Mouse (Mus musculus) neural tube, embryonic 14.5 days (tissue): Measurements from ENCODE around the gene Olfr577. TPM values are rescaled to one million over a fixed set of nuclear protein-coding genes. Genes with fewer than 3 reads are reported as not detected.

ENCODE experiments used
- ATAC-seq: fragments of 200-750 bp; cut with Nextera tagmentation; 2 replicates; pipeline ENCODE4 v1.8.0; 2017; ENCODE audit warnings: low read depth, mild to moderate bottlenecking, moderate TSS enrichment, moderate library complexity
- H3K27ac ChIP-seq: fragments of 300-500 bp; sonication (generic); 2 replicates; pipeline ENCODE4 v1.5.1; 2014; ENCODE audit warnings: low read depth, mild to moderate bottlenecking, control low read depth, low read length, moderate library complexity, mixed read lengths
- H3K27me3 ChIP-seq: fragments of 300-500 bp; sonication (generic); 2 replicates; pipeline ENCODE4 v1.6.1; 2014; ENCODE audit warnings: low read length; ENCODE audit not compliant: control insufficient read depth, insufficient read depth
- H3K36me3 ChIP-seq: fragments of 300-500 bp; sonication (generic); 2 replicates; pipeline ENCODE4 v1.6.1; 2014; ENCODE audit warnings: low read length, mixed read lengths; ENCODE audit not compliant: control insufficient read depth, insufficient read depth
- H3K4me1 ChIP-seq: fragments of 300-500 bp; sonication (generic); 2 replicates; pipeline ENCODE4 v1.6.1; 2014; ENCODE audit warnings: low read length; ENCODE audit not compliant: control insufficient read depth, insufficient read depth
- H3K4me2 ChIP-seq: fragments of 300-500 bp; sonication (generic); 2 replicates; pipeline ENCODE4 v1.6.1; 2014; ENCODE audit warnings: mild to moderate bottlenecking, low read depth, low read length, control low read depth
- H3K4me3 ChIP-seq: fragments of 300-500 bp; sonication (generic); 2 replicates; pipeline ENCODE4 v1.5.1; 2014; ENCODE audit warnings: low read depth, low read length, control low read depth, mixed read lengths
- H3K9ac ChIP-seq: fragments of 300-500 bp; sonication (generic); replicated peaks from 2 replicates; pipeline ENCODE4 v1.6.1; 2014; ENCODE audit warnings: low read depth, mild to moderate bottlenecking, control low read depth, low read length, mixed read lengths
- H3K9me3 ChIP-seq: fragments of 300-500 bp; sonication (generic); 2 replicates; pipeline ENCODE4 v1.6.1; 2016; ENCODE audit warnings: low read length; ENCODE audit not compliant: control insufficient read depth
- WGBS: fragments of 180-500 bp; shearing (Covaris S2); extraction: QIAGEN DNeasy Blood & Tissue Kit; methylation state at CpG from one replicate; pipeline ENCODE4 v1.1.7; 2014; 5-methylcytosine and 5-hydroxymethylcytosine counted together
- polyA plus RNA-seq: library from polyadenylated mRNA; unstranded; fragments of >200 nt; fragmentation: Nextera tagmentation; extraction: Ambion mirVana; gene quantifications from 2 replicates; pipeline ENCODE4 v1.2.1, GENCODE M21; 2014

Olfr577 gene
- polyA plus RNA-seq, 1 experiment from 2014 or later, result not detected

DNA sequence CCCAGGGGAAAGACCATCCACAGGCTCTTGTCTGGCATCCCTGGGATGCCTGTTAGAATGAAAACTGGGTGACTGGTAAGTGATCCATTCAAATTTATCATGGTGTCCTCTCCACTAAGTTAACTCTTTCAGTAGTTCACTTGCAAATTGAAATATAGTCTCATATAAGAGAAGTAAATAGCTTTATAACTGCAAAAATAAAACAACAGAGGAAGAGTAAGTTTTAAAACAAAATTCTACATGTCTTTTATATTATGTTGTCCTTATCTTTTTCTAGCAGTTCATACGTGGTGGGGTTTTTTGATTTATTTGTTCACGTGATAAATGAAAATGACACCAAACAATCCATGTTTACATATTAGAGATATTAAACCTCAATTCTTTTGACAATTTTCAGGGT, 33.3 kb downstream of the Olfr577 start, which contains the start of gene Olfr573-ps1:
TSS of gene Olfr573-ps1 (minus strand) at position 101 of the 400 bp plus-strand sequence.
- H3K4me1 ChIP-seq, result no peaks in the 10 kb centered on the region
- H3K9me3 ChIP-seq, result no peaks in the 10 kb centered on the region
- 93% methylated on average over 2 of the region's 2 CpGs for WGBS
- ATAC-seq, result no peak
- no peaks in the 10 kb centered on the region for H3K36me3 ChIP-seq
- H3K9ac ChIP-seq, result no peak within 1 kb of the TSS
- H3K27ac ChIP-seq, result no peak within 1 kb of the TSS
- H3K4me3 ChIP-seq, result no peak within 1 kb of the TSS
- H3K4me2 ChIP-seq, result no peak within 1 kb of the TSS
- H3K27me3 ChIP-seq, result no peaks in the 10 kb centered on the region

DNA sequence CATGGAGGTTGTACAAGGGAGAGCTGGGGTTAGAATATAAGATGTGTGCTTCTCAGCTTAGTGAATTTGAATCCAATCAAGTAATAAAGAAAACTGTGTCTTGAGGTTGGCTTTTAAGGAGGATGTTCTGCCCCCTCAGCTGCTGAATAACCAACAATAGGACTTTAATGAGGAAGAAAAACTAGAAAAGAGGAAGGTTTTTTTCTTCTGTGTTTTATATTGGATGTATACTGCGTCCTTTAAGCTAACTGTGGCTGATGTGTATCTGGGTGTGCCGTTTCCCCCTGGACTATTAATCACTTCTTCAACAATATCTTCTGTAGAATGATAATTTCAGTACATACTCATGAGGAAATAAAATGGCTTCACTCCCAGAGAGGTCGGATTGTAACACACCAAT, 48.6 kb downstream of the Olfr577 start:
- no peaks in the 10 kb centered on the region for H3K36me3 ChIP-seq
- H3K27me3 ChIP-seq, result no peaks in the 10 kb centered on the region
- H3K4me3 ChIP-seq, result no peak overlapping the region
- H3K4me1 ChIP-seq, result no peaks in the 10 kb centered on the region
- H3K4me2 ChIP-seq, result no peak overlapping the region
- 76% methylated on average over 3 of the region's 3 CpGs for WGBS
- no peak for ATAC-seq
- H3K9ac ChIP-seq, result no peak overlapping the region
- no peaks in the 10 kb centered on the region for H3K9me3 ChIP-seq
- H3K27ac ChIP-seq, result no peak overlapping the region

GRCm38 (mm10) chr7:102924109-102924508, 51.6 kb downstream of the Olfr577 start, which contains the start of gene Olfr572:
TSS of gene Olfr572 (plus strand) at chr7:102924409.
- no peak within 1 kb of the TSS for H3K9ac ChIP-seq
- no peak within 1 kb of the TSS for H3K4me2 ChIP-seq
- H3K4me3 ChIP-seq, result no peak within 1 kb of the TSS
- no peaks in the 10 kb centered on the region for H3K27me3 ChIP-seq
- H3K36me3 ChIP-seq, result no peaks in the 10 kb centered on the region
- WGBS, result 74% methylated on average over 1 of the region's 1 CpGs
- H3K9me3 ChIP-seq, result no peaks in the 10 kb centered on the region
- H3K4me1 ChIP-seq, result no peaks in the 10 kb centered on the region
- no peak within 1 kb of the TSS for H3K27ac ChIP-seq
- no peak for ATAC-seq

Other genes starting within 250 kb of the Olfr577 start
- not detected in 2 replicates for gene Olfr559, start 248.5 kb downstream of the Olfr577 start, polyA plus RNA-seq
- not detected in 2 replicates for gene Olfr560, start 216.6 kb downstream of the Olfr577 start, polyA plus RNA-seq
- 0.19 TPM in 1 of 2 replicates, not detected in the other for gene Olfr78, start 216.5 kb downstream of the Olfr577 start, polyA plus RNA-seq
- not detected in 2 replicates for gene Olfr561, start 204.7 kb downstream of the Olfr577 start, polyA plus RNA-seq
- not detected in 2 replicates for gene Olfr564, start 172.5 kb downstream of the Olfr577 start, polyA plus RNA-seq
- not detected in 2 replicates for gene Olfr566, start 117.2 kb downstream of the Olfr577 start, polyA plus RNA-seq
- gene Olfr568, start 98.8 kb downstream of the Olfr577 start, polyA plus RNA-seq, result not detected in 2 replicates
- not detected in 2 replicates for gene Olfr569, start 85.1 kb downstream of the Olfr577 start, polyA plus RNA-seq
- not detected in 2 replicates for gene Olfr570, start 81.4 kb downstream of the Olfr577 start, polyA plus RNA-seq
- gene Olfr571, start 58.4 kb downstream of the Olfr577 start, polyA plus RNA-seq, result 0.18 TPM in 1 of 2 replicates, not detected in the other
- gene Olfr572, start 51.5 kb downstream of the Olfr577 start, polyA plus RNA-seq, result not detected in 2 replicates
- gene Olfr573-ps1, start 33.4 kb downstream of the Olfr577 start, polyA plus RNA-seq, result not detected in 2 replicates
- gene Olfr574, start 27.5 kb downstream of the Olfr577 start, polyA plus RNA-seq, result not detected in 2 replicates
- gene Olfr575, start 17.2 kb downstream of the Olfr577 start, polyA plus RNA-seq, result not detected in 2 replicates
- not detected in 2 replicates for gene Olfr576, start 13.3 kb downstream of the Olfr577 start, polyA plus RNA-seq
- gene Olfr578, start 13.4 kb upstream of the Olfr577 start, polyA plus RNA-seq, result not detected in 2 replicates
- not detected in 2 replicates for gene Olfr582, start 62.1 kb upstream of the Olfr577 start, polyA plus RNA-seq
- gene Olfr583, start 75.4 kb upstream of the Olfr577 start, polyA plus RNA-seq, result not detected in 2 replicates
- not detected in 2 replicates for gene Olfr584, start 105.9 kb upstream of the Olfr577 start, polyA plus RNA-seq
- not detected in 2 replicates for gene Olfr585, start 121.8 kb upstream of the Olfr577 start, polyA plus RNA-seq
- gene Olfr586, start 149.7 kb upstream of the Olfr577 start, polyA plus RNA-seq, result not detected in 2 replicates
- not detected in 2 replicates for gene Olfr588-ps1, start 164.9 kb upstream of the Olfr577 start, polyA plus RNA-seq
- not detected in 2 replicates for gene Olfr589, start 180.4 kb upstream of the Olfr577 start, polyA plus RNA-seq
- not detected in 2 replicates for gene Olfr591, start 202.4 kb upstream of the Olfr577 start, polyA plus RNA-seq
- gene Olfr592, start 208.9 kb upstream of the Olfr577 start, polyA plus RNA-seq, result not detected in 2 replicates
- gene Olfr593, start 235.9 kb upstream of the Olfr577 start, polyA plus RNA-seq, result not detected in 2 replicates
- not detected in 2 replicates for gene Olfr594, start 241.1 kb upstream of the Olfr577 start, polyA plus RNA-seq